8 mouse cellular contexts compared by ENCODE assay signal in the genomic region with DNA sequence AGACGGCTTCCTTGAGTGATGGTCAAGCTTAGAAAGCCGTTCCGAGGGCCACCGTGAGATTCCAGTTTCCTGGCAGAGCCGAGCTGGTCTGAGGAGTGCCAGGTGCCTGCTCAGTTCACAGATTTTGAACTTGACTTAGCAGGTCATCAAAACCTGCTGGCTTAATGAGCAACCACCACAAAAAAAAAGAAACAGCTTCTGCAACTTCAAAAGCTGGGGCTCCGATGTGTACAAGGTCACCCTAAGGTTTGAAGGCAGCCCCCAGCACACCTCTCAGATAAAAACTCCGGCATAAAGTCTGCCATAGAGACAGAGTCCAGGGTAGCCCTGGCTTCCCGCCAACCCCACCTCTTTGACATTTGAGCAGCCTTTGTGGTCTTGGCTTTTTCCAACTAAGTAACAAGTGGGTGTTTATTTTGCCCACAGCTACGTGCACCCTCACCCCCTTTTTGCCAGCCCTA. TPM values are rescaled to one million over a fixed set of nuclear protein-coding genes. Genes with fewer than 3 reads are reported as not detected.
DNase-seq lines count a peak whose midpoint lies in the region; ATAC-seq and TF ChIP-seq lines count a peak whose summit lies in the region.

A gene (minus strand): TSS at position 97 of the 461 bp plus-strand sequence.

- H3K9me3 ChIP-seq in midbrain, embryonic 10.5 days (replicated peaks) = no peaks in the 10 kb centered on the region
- no peaks in the 10 kb centered on the region for H3K9me3 ChIP-seq in midbrain, embryonic 13.5 days
- H3K9me3 ChIP-seq in hindbrain, postnatal 0 days (ENCODE audit: low read length) = no peaks in the 10 kb centered on the region
- no peaks in the 10 kb centered on the region for H3K9me3 ChIP-seq in stomach, postnatal 0 days (ENCODE audit: control insufficient read depth, low read length)

- ATAC-seq in midbrain, embryonic 13.5 days = no peak
- no peak for ATAC-seq in hindbrain, postnatal 0 days
- peak; percentile 77 for ATAC-seq in stomach, postnatal 0 days (ENCODE audit: low FRiP score, low TSS enrichment)

- H3K27ac ChIP-seq in midbrain, embryonic 10.5 days (replicated peaks) = peak within 1 kb of the TSS; percentile 46; the same call in 1 of the 2 replicates
- H3K27ac ChIP-seq in midbrain, embryonic 13.5 days = no peak within 1 kb of the TSS
- H3K27ac ChIP-seq in hindbrain, postnatal 0 days = peak within 1 kb of the TSS; percentile 37
- peak within 1 kb of the TSS; percentile 87 for H3K27ac ChIP-seq in liver, adult 2 months (replicated peaks; ENCODE audit: insufficient read depth, low read depth, low read length)
- peak within 1 kb of the TSS; percentile 87 for H3K27ac ChIP-seq in stomach, postnatal 0 days (replicated peaks)

- DNase-seq in midbrain, embryonic 10.5 days (ENCODE audit: low spot score) = no peak
- DNase-seq in adrenal gland, postnatal 14 days = peak; percentile 75
- DNase-seq in hindbrain, postnatal 0 days (ENCODE audit: low spot score) = peak; percentile 20
- DNase-seq in liver, adult 2 months (ENCODE audit: extremely low read depth, low read depth, low spot score) = peak; percentile 97
- peak; percentile 90 for DNase-seq in stomach, postnatal 0 days (ENCODE audit: low spot score)
- DNase-seq in left cerebral cortex, adult 8-10 months (ENCODE audit: low spot score in 2 of 2) = no peak
- no peak for DNase-seq in right cerebral cortex, postnatal 25 days

- H3K36me3 ChIP-seq in midbrain, embryonic 10.5 days = no peaks in the 10 kb centered on the region
- H3K36me3 ChIP-seq in midbrain, embryonic 13.5 days = no peaks in the 10 kb centered on the region
- H3K36me3 ChIP-seq in hindbrain, postnatal 0 days (ENCODE audit: insufficient read depth, low read length) = no peaks in the 10 kb centered on the region
- no peaks in the 10 kb centered on the region for H3K36me3 ChIP-seq in liver, adult 2 months (ENCODE audit: control insufficient read depth, insufficient read depth, low read length)
- H3K36me3 ChIP-seq in stomach, postnatal 0 days (ENCODE audit: control insufficient read depth, insufficient read depth, low read length) = no peaks in the 10 kb centered on the region

- no peak for TF ChIP-seq CTCF in hindbrain, postnatal 0 days (IDR thresholded peaks at IDR 0.05; ENCODE audit: low read depth)
- TF ChIP-seq CTCF in liver, adult 2 months (IDR thresholded peaks at IDR 0.05; ENCODE audit: low read depth, low read length) = no peak
- TF ChIP-seq CTCF in stomach, postnatal 0 days (IDR thresholded peaks at IDR 0.05; ENCODE audit: low read depth) = no peak

- no peak within 1 kb of the TSS for H3K4me2 ChIP-seq in midbrain, embryonic 13.5 days (replicated peaks)
- H3K4me2 ChIP-seq in hindbrain, postnatal 0 days (ENCODE audit: low read depth, low read length) = peak within 1 kb of the TSS; percentile 30
- peak within 1 kb of the TSS; percentile 49 for H3K4me2 ChIP-seq in stomach, postnatal 0 days (replicated peaks; ENCODE audit: low read depth)

- peaks cover 32% of the 10 kb centered on the region for H3K4me1 ChIP-seq in midbrain, embryonic 10.5 days
- H3K4me1 ChIP-seq in midbrain, embryonic 13.5 days (replicated peaks) = peaks cover 10% of the 10 kb centered on the region
- H3K4me1 ChIP-seq in hindbrain, postnatal 0 days (ENCODE audit: insufficient read depth, low read length) = no peaks in the 10 kb centered on the region
- peaks cover 20% of the 10 kb centered on the region for H3K4me1 ChIP-seq in liver, adult 2 months (ENCODE audit: control insufficient read depth, insufficient read depth, low read length)
- H3K4me1 ChIP-seq in stomach, postnatal 0 days (replicated peaks; ENCODE audit: control insufficient read depth, insufficient read depth) = no peaks in the 10 kb centered on the region; the same call in 1 of the 2 replicates

- no peaks in the 10 kb centered on the region; the same call in 1 of the 2 replicates for H3K79me2 ChIP-seq in liver, adult 2 months (ENCODE audit: control insufficient read depth, insufficient read depth, low read length)

- H3K27me3 ChIP-seq in midbrain, embryonic 10.5 days (ENCODE audit: low read depth, poor library complexity, severe bottlenecking) = peaks cover 29% of the 10 kb centered on the region
- H3K27me3 ChIP-seq in midbrain, embryonic 13.5 days = 0 out of 2 replicates have a peak, but pooled peaks cover 6% of the 10 kb centered on the region
- no peaks in the 10 kb centered on the region for H3K27me3 ChIP-seq in hindbrain, postnatal 0 days (ENCODE audit: insufficient read depth, low read length)
- H3K27me3 ChIP-seq in liver, adult 2 months (ENCODE audit: control insufficient read depth, insufficient read depth, low read length) = no peaks in the 10 kb centered on the region
- H3K27me3 ChIP-seq in stomach, postnatal 0 days (ENCODE audit: control insufficient read depth, insufficient read depth, low read length) = no peaks in the 10 kb centered on the region

- TF ChIP-seq POLR2A in liver, adult 2 months (IDR thresholded peaks at IDR 0.05; ENCODE audit: extremely low read depth, insufficient read depth, low read length) = no peak

- H3K9ac ChIP-seq in midbrain, embryonic 13.5 days (replicated peaks) = no peak within 1 kb of the TSS
- no peak within 1 kb of the TSS for H3K9ac ChIP-seq in hindbrain, postnatal 0 days (replicated peaks; ENCODE audit: low read length)
- peak within 1 kb of the TSS; percentile 72 for H3K9ac ChIP-seq in liver, adult 2 months (ENCODE audit: low read depth, low read length)
- H3K9ac ChIP-seq in stomach, postnatal 0 days (ENCODE audit: low read length) = peak within 1 kb of the TSS; percentile 18

- peak within 1 kb of the TSS; percentile 20 for H3K4me3 ChIP-seq in midbrain, embryonic 10.5 days
- H3K4me3 ChIP-seq in midbrain, embryonic 13.5 days (replicated peaks) = no peak within 1 kb of the TSS
- no peak within 1 kb of the TSS for H3K4me3 ChIP-seq in hindbrain, postnatal 0 days (ENCODE audit: low read length)
- H3K4me3 ChIP-seq in liver, adult 2 months (ENCODE audit: insufficient read depth, low read depth, low read length) = peak within 1 kb of the TSS; percentile 50
- peak within 1 kb of the TSS; percentile 26 for H3K4me3 ChIP-seq in stomach, postnatal 0 days (ENCODE audit: low read depth, low read length)

- TF ChIP-seq EP300 in stomach, postnatal 0 days (optimal IDR thresholded peaks at IDR 0.05) = no peak

- WGBS in midbrain, embryonic 10.5 days = 40% methylated on average over 9 of the region's 9 CpGs
- WGBS in midbrain, embryonic 13.5 days = 35% methylated on average over 9 of the region's 9 CpGs
- WGBS in hindbrain, postnatal 0 days = 24% methylated on average over 9 of the region's 9 CpGs
- WGBS in liver, adult 2 months = 14% methylated on average over 9 of the region's 9 CpGs
- WGBS in stomach, postnatal 0 days = 6% methylated on average over 9 of the region's 9 CpGs

RNA-seq across cellular contexts. Expression of the gene that starts here (rescaled TPM):
- polyA plus RNA-seq in midbrain, embryonic 10.5 days (2016; fragmentation: Nextera tagmentation; extraction: Ambion mirVana) = 0.07 and 0.10 TPM in 2 replicates
- polyA plus RNA-seq in midbrain, embryonic 13.5 days (2015; fragmentation: Nextera tagmentation; extraction: Ambion mirVana) = not detected in 2 replicates
- total RNA-seq in adrenal gland, postnatal 14 days (2021) = 9.0 and 9.4 TPM in 2 replicates
- total RNA-seq in hindbrain, postnatal 0 days (2014; rRNA removed) = 0.50 and 0.52 TPM in 2 replicates
- 0.49 and 0.54 TPM in 2 replicates for polyA plus RNA-seq in hindbrain, postnatal 0 days (2015; fragmentation: Nextera tagmentation; extraction: Ambion mirVana)
- total RNA-seq in liver, adult 2 months (2014; rRNA removed) = 3.2 and 4.9 TPM in 2 replicates
- 10.2 and 14.3 TPM in 2 replicates for polyA plus RNA-seq in liver, adult 2 months (2012; rRNA removed)
- polyA plus RNA-seq in stomach, postnatal 0 days (2015; fragmentation: Nextera tagmentation; extraction: Ambion mirVana) = 12.7 and 14.2 TPM in 2 replicates
- under 1 TPM; 0.13 to 0.30 (median 0.18) TPM for total RNA-seq in left cerebral cortex, adult 8-10 months (2022)

Comparison
In these comparisons a context has a peak if more than half of its experiments do, and no peak if none do; other contexts are left out.
1. H3K4me3 ChIP-seq: peak in midbrain, embryonic 10.5 days (single experiment), liver, adult 2 months (single experiment) and stomach, postnatal 0 days (single experiment); none in midbrain, embryonic 13.5 days (single experiment) and hindbrain, postnatal 0 days (single experiment).
2. Peak in DNase-seq, H3K27ac ChIP-seq and H3K4me2 ChIP-seq in hindbrain, postnatal 0 days; RNA of the gene not detected or under 1 TPM.
3. DNase-seq: peak in adrenal gland, postnatal 14 days (single experiment), liver, adult 2 months (single experiment) and stomach, postnatal 0 days (single experiment); none in midbrain, embryonic 10.5 days (single experiment), left cerebral cortex, adult 8-10 months (0 of 2) and right cerebral cortex, postnatal 25 days (single experiment).
4. H3K9ac ChIP-seq: peak in liver, adult 2 months (single experiment) and stomach, postnatal 0 days (single experiment); none in midbrain, embryonic 13.5 days (single experiment) and hindbrain, postnatal 0 days (single experiment).